Mouse (Mus musculus): ENCODE data around the gene Ear14. TPM values are rescaled to one million over a fixed set of nuclear protein-coding genes. Genes with fewer than 3 reads are reported as not detected.
"Not testable (repeated sequence)": the region's sequence is repeated elsewhere in the genome, so short reads cannot be mapped to it uniquely, and the experiment has no call there.

Ear14 gene
- polyA plus RNA-seq, 1 experiment from 2014 or later, result not detected

DNA sequence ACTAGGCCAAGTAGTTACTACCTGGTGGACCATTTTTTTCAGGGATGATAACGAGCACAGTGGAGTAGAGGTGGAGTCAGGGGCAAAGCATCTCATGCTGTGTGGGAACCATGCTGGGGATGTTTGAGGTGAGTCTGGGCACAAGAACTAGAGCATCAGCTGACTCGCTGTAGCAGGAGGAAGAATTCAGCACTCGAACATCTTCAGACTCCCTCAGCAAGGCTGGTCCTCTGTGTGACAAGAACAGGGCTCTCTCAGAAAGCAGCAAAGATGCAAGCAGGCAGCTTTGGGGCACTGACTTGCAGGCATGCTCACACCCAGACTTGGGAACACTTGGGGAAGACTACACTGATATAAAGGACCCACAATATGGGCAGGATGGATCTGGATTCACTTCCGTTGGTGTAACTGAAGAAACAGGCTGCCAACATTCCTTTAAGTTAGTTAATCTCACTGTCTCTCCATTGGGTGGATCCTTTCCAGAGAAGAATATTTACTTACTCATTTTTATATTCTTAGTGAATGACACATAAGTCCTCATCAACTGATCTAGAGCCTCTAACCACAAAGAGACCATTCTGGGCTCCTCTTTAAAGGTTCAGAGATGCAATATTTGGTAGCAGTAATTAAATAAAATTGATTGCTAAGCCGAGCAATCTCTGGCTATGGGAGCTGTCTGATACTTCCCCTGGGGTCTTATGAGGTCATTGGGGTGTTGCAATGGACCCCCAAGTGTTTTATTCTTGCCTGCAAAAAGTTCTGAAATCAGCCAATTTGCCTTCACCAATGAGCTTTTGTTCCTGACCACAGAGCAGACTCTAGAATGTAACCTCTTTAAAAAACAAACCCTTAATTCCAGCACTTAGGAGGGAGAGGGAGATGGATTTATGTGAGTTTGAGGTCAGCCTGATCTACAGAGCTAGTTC lies 3.8 kb upstream of the Ear14 start, which contains the start of gene Ang2:
Gene Ang2, minus strand, starts transcription at position 51 of the 926 bp plus-strand sequence.
- H3K36me3 ChIP-seq, result no peaks in the 10 kb centered on the region
- no peaks in the 10 kb centered on the region for H3K4me1 ChIP-seq
- no peak within 1 kb of the TSS for H3K27ac ChIP-seq
- no peaks in the 10 kb centered on the region for H3K9me3 ChIP-seq (replicated peaks)
- H3K4me3 ChIP-seq, result no peak within 1 kb of the TSS
- 84% methylated on average over 5 of the region's 5 CpGs for WGBS
- no peaks in the 10 kb centered on the region for H3K27me3 ChIP-seq (ENCODE audit: low read depth, poor library complexity, severe bottlenecking)
- no peak for DNase-seq (ENCODE audit: low spot score)

DNA sequence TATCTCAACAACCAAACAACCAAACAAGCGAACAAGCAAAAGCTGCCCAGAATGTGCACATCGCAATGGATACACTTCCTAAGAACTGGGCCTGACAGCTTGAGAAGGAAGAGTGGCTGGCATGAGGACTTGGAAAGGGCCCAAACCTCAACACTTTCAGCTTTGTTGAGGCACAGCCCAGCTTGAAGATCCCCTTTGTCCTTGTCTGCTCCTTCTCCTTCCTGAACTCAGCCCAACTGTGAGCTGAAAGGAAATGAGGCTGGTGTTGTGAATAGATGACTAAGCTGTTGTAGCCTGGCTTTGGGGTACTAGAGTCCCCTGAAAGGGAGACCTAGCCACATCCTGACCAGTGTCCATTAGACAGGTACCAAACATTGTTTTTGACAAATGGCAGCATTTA lies 3.1 kb upstream of the Ear14 start:
- H3K27me3 ChIP-seq (ENCODE audit: low read depth, poor library complexity, severe bottlenecking), result no peaks in the 10 kb centered on the region
- no peak overlapping the region for H3K4me3 ChIP-seq
- no peak for DNase-seq (ENCODE audit: low spot score)
- H3K36me3 ChIP-seq, result no peaks in the 10 kb centered on the region
- H3K4me1 ChIP-seq, result no peaks in the 10 kb centered on the region
- H3K9me3 ChIP-seq (replicated peaks), result no peaks in the 10 kb centered on the region
- WGBS, result 97% methylated on average over 2 of the region's 2 CpGs
- H3K27ac ChIP-seq, result no peak overlapping the region

DNA sequence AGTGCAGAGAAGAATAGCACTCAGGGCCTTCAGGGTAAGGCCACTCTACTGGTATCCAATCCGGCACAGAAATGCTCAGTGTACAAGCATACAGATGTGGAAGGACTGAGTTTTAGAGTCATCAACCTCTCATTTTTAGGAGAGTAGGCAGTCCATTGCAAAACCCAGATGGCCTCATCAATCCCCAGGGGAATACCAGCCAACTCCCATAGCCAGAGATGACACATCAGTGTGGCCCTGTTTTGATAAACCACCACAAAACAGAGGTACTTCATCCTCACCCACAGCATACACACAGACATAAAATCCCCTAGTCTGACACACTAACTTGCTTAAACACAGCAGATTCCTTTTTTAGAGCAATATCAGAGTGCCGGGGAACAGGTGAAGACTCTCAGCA lies 2.7 kb upstream of the Ear14 start:
- Histone ChIP-seq H3K4me3 (no peak overlapping the region), H3K27ac (no peak overlapping the region), H3K4me1 (no peaks in the 10 kb centered on the region), H3K9me3 (replicated peaks) (no peaks in the 10 kb centered on the region), H3K36me3 (no peaks in the 10 kb centered on the region), H3K27me3 (ENCODE audit: low read depth, poor library complexity, severe bottlenecking) (no peaks in the 10 kb centered on the region)
- no peak for DNase-seq (ENCODE audit: low spot score)
- WGBS, result 91% methylated on average over 2 of the region's 2 CpGs

DNA sequence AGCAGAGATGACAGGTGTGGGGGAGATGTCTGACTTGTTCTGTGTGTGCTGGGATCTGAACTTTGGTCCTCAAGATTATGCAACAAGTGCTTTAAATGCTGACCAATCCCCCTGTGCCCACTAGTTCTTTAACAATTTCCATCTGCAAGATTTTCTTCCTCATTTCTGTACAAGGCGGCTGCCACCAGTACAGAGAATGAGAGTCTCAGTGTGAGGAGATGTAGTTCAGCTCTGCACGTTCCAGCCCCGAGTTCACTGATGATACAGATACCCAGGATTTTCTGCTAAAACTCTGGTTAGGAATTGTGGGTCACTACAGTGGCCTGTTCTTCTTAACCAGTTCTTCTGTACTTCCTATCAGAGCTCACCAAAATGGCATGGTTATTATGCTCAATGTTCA lies 16.9 kb downstream of the Ear14 start:
- 94% methylated on average over 3 of the region's 3 CpGs for WGBS

DNA sequence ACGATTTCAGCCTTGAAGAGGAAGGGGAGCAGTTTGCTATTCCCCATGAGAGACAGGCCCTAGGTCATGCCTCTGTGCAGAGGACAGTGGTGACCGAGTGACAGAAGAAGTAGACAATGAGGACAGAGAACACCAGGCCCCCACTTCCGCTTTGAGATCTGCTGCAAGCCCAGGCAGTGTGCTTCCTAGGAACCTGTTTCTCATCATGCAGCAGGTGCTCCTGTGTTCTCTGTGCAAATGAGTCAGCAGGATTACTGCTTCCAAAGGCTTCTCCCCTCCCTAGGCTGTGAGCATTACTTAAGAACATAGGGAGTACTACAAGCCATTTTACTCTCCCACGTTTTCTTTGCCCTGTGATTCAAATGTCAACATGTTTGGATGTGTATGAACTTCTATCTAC lies 26.5 kb downstream of the Ear14 start:
- H3K9me3 ChIP-seq (replicated peaks); H3K36me3 ChIP-seq; H3K27ac ChIP-seq; H3K4me1 ChIP-seq; DNase-seq (ENCODE audit: low spot score); H3K27me3 ChIP-seq (ENCODE audit: low read depth, poor library complexity, severe bottlenecking); H3K4me3 ChIP-seq: not testable (repeated sequence)
- WGBS, result 64% methylated on average over 4 of the region's 4 CpGs

More for the DNA sequence above, 16.9 kb downstream of the Ear14 start:
- not testable (repeated sequence) for H3K9me3 ChIP-seq (replicated peaks); DNase-seq (ENCODE audit: low spot score); H3K36me3 ChIP-seq; H3K27ac ChIP-seq; H3K4me1 ChIP-seq; H3K27me3 ChIP-seq (ENCODE audit: low read depth, poor library complexity, severe bottlenecking); H3K4me3 ChIP-seq

DNA sequence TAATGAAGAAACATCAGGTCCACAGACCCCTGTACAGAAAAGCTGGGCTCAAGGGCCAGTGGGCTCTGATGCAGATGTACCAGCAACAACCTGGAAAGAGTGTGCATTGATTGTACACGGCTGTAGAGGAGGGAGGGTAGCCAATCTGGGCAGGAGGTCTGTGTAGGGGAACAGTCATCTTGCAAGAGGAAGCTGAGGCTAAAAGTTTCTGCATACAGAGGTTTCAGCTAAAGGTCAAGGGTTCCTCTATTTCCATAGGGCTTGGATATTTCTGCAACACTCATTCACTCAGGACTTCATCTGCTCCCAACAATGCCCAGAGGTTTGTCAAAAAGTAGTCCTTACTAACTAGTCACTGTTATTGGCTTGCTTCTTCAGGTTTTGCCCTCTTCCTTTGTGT lies 34.3 kb downstream of the Ear14 start:
- H3K9me3 ChIP-seq (replicated peaks); H3K36me3 ChIP-seq; H3K4me1 ChIP-seq; H3K4me3 ChIP-seq; H3K27ac ChIP-seq; DNase-seq (ENCODE audit: low spot score); H3K27me3 ChIP-seq (ENCODE audit: low read depth, poor library complexity, severe bottlenecking): not testable (repeated sequence)
- WGBS, result 92% methylated on average over 1 of the region's 1 CpGs

DNA sequence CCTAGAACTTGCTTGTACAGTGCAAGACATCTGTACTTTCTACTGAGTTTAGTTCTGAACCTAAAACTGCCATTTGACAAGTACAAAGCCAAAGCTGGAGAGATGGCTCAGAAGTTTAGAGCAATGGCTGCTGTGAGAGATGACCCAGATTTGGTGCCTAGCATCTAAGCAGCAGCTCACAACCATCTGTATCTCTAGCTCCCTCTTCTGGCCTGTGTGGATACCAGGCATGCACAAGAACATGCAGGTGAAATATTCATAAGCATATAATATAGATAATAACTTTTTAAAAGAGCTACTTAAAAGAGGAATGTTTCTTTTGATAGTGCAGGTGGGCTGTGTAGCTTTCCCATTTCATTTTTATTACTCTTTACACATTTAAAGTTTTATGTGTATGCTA lies 37.7 kb downstream of the Ear14 start:
- no peaks in the 10 kb centered on the region for H3K9me3 ChIP-seq (replicated peaks)
- no peaks in the 10 kb centered on the region for H3K27me3 ChIP-seq (ENCODE audit: low read depth, poor library complexity, severe bottlenecking)
- no peaks in the 10 kb centered on the region for H3K36me3 ChIP-seq
- no peak overlapping the region for H3K4me3 ChIP-seq
- H3K4me1 ChIP-seq, result peaks cover 5% of the 10 kb centered on the region; the same call in 1 of the 2 replicates
- DNase-seq (ENCODE audit: low spot score), result no peak
- H3K27ac ChIP-seq, result no peak overlapping the region

DNA sequence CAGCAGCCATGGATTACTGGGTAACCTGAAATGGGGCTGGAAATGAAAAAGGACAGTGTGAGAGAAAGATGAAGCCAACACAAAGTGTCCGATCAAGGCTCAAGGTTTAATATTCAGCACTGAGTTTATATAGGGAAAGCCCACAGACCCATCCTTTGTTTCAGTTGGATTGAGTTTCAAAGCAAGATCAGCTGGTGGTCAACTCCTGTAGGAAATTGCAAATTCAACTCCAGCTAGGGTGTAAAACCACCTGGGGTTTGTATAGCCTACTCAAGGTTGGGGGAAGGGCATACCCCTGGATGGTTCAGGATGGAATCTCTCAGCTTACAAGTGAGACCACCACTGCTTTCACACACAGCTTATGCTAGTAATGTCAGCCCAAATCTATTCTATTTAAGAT lies 44.5 kb downstream of the Ear14 start:
- Histone ChIP-seq H3K4me3 (no peak overlapping the region), H3K36me3 (no peaks in the 10 kb centered on the region), H3K9me3 (replicated peaks) (no peaks in the 10 kb centered on the region), H3K4me1 (peaks cover 3% of the 10 kb centered on the region; the same call in 1 of the 2 replicates), H3K27ac (no peak overlapping the region), H3K27me3 (ENCODE audit: low read depth, poor library complexity, severe bottlenecking) (no peaks in the 10 kb centered on the region)
- DNase-seq (ENCODE audit: low spot score), result no peak
- WGBS, result 88% methylated on average over 1 of the region's 1 CpGs

DNA sequence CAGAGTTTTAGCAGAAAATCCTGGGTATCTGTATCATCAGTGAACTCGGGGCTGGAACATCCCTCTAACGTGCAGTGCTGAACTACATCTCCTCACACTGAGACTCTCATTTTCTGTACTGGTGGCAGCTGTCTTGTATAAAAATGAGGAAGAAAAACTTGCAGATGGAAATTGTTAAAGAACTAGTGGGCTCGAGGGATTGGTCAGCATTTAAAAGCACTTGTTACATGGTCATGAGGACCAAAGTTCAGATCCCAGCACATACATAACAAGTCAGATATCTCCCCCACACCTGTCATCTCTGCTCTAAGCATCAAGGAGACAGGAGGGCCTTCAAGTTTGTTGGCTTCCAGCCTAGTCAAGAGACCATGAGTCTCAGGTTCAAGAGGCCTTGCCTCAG lies 47.2 kb downstream of the Ear14 start:
- no peaks in the 10 kb centered on the region for H3K36me3 ChIP-seq
- WGBS, result 71% methylated on average over 3 of the region's 3 CpGs

DNA sequence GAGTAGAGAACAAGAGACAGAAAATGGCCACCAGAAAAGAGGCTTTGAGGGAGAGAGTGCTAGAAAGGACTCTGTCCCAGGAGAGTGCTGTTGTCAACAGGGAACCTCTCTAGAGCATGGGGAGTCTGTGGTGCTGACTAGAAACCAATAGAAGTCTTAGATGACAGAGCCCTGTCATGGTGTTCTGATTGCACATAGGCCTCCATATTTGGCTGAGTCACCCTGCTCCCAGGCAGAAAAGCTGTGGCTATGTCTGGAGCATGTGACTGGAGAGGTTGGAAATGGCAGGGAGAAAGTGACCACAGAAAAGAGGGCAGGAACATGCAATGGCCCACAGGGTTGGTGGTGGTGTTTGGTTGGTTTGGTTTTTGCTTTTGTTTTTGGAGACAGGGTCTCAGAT lies 49.0 kb downstream of the Ear14 start:
- H3K4me1 ChIP-seq; H3K36me3 ChIP-seq; H3K4me3 ChIP-seq; H3K27me3 ChIP-seq (ENCODE audit: low read depth, poor library complexity, severe bottlenecking); H3K9me3 ChIP-seq (replicated peaks); DNase-seq (ENCODE audit: low spot score); H3K27ac ChIP-seq: not testable (repeated sequence)

More for the DNA sequence above, 47.2 kb downstream of the Ear14 start:
- no peaks in the 10 kb centered on the region for H3K27me3 ChIP-seq (ENCODE audit: low read depth, poor library complexity, severe bottlenecking)
- H3K4me3 ChIP-seq, result no peak overlapping the region
- no peak overlapping the region for H3K27ac ChIP-seq
- H3K9me3 ChIP-seq (replicated peaks), result no peaks in the 10 kb centered on the region
- H3K4me1 ChIP-seq, result no peaks in the 10 kb centered on the region
- DNase-seq (ENCODE audit: low spot score), result no peak

DNA sequence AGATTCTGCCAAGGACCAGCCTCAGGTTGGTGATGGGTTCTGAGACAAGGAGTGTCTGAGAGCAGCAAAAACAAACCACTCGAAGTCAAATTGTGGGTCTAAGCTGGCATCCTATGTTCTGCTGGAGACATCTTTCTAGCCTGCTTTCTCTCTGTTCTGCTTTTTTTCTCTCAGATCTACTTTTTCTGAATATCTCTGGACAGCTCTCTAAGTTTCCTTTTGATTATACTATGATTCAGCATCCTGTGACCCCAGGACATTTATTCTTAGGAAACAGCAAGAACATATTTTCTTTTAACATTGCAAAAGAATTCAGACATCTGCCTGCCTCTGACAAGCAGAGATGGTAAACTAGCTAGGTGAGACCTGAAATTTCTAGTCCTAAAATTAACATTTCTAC lies 50.4 kb downstream of the Ear14 start:
- Histone ChIP-seq H3K36me3 (no peaks in the 10 kb centered on the region), H3K4me3 (no peak overlapping the region), H3K27ac (no peak overlapping the region), H3K27me3 (ENCODE audit: low read depth, poor library complexity, severe bottlenecking) (no peaks in the 10 kb centered on the region), H3K4me1 (no peaks in the 10 kb centered on the region), H3K9me3 (replicated peaks) (no peaks in the 10 kb centered on the region)
- WGBS, result 93% methylated on average over 1 of the region's 1 CpGs
- DNase-seq (ENCODE audit: low spot score), result no peak
